Mouse (Mus musculus) liver, postnatal 0 days (tissue): Measurements from ENCODE around the gene Pxdn. TPM values are rescaled to one million over a fixed set of nuclear protein-coding genes. Genes with fewer than 3 reads are reported as not detected.

Experiments used
- ATAC-seq: fragments of 200-750 bp; cut with Nextera tagmentation; 2 replicates; pipeline ENCODE4 v1.8.0; 2017; ENCODE audit warnings: mild to moderate bottlenecking, moderate library complexity
- DNase-seq: peaks from one replicate; pipeline ENCODE4 v3.0.0-alpha.2; 2016
- H3K27ac ChIP-seq: fragments of 300-500 bp; sonication (generic); 2 replicates; pipeline ENCODE4 v1.5.1; 2014; ENCODE audit warnings: antibody characterized with exemption, moderate library complexity, mild to moderate bottlenecking, low read depth
- H3K27me3 ChIP-seq: fragments of 300-500 bp; sonication (generic); 2 replicates; pipeline ENCODE4 v1.6.1; 2014; ENCODE audit warnings: low read length, control low read depth, mixed read lengths; ENCODE audit not compliant: insufficient read depth
- H3K36me3 ChIP-seq: fragments of 300-500 bp; sonication (generic); replicated peaks from 2 replicates; pipeline ENCODE4 v1.6.1; 2014; ENCODE audit warnings: mild to moderate bottlenecking, control low read depth, low read length, moderate library complexity, mixed read lengths; ENCODE audit not compliant: insufficient read depth
- H3K4me1 ChIP-seq: fragments of 300-500 bp; sonication (generic); 2 replicates; pipeline ENCODE4 v1.6.1; 2014; ENCODE audit warnings: antibody characterized with exemption, mild to moderate bottlenecking, control low read depth; ENCODE audit not compliant: insufficient read depth
- H3K4me2 ChIP-seq: fragments of 300-500 bp; sonication (generic); 2 replicates; pipeline ENCODE4 v1.6.1; 2014; ENCODE audit warnings: low read depth, mild to moderate bottlenecking, low read length, moderate library complexity, mixed read lengths
- H3K4me3 ChIP-seq: fragments of 300-500 bp; sonication (generic); 2 replicates; pipeline ENCODE4 v1.5.1; 2014; ENCODE audit warnings: low read depth, low read length
- H3K9ac ChIP-seq: fragments of 300-500 bp; sonication (generic); replicated peaks from 2 replicates; pipeline ENCODE4 v1.6.1; 2014; ENCODE audit warnings: mild to moderate bottlenecking, moderate library complexity
- H3K9me3 ChIP-seq: fragments of 300-500 bp; sonication (generic); 2 replicates; pipeline ENCODE4 v1.6.1; 2016; ENCODE audit warnings: mild to moderate bottlenecking, control low read depth, low read length, mixed read lengths
- CTCF ChIP-seq: sonication (generic); IDR thresholded peaks from 2 replicates; pipeline ENCODE4 v1.5.1; 2016; ENCODE audit warnings: antibody characterized with exemption, low read depth
- EP300 ChIP-seq: IDR thresholded peaks from 2 replicates; pipeline ENCODE4 v1.6.1; 2016; ENCODE audit warnings: antibody characterized with exemption, low read depth, mild to moderate bottlenecking
- WGBS: fragments of 180-500 bp; shearing (Covaris S2); extraction: QIAGEN DNeasy Blood & Tissue Kit; methylation state at CpG from one replicate; pipeline ENCODE4 v1.1.7; 2014; ENCODE audit not compliant: insufficient replicate concordance; 5-methylcytosine and 5-hydroxymethylcytosine counted together
- polyA plus RNA-seq: library from polyadenylated mRNA; unstranded; fragments of >200 nt; fragmentation: Nextera tagmentation; extraction: Ambion mirVana; gene quantifications from 2 replicates; pipeline ENCODE4 v1.2.1, GENCODE M21; 2015

Gene Pxdn
- polyA plus RNA-seq, 1 experiment from 2014 or later = 4.9 TPM

DNA sequence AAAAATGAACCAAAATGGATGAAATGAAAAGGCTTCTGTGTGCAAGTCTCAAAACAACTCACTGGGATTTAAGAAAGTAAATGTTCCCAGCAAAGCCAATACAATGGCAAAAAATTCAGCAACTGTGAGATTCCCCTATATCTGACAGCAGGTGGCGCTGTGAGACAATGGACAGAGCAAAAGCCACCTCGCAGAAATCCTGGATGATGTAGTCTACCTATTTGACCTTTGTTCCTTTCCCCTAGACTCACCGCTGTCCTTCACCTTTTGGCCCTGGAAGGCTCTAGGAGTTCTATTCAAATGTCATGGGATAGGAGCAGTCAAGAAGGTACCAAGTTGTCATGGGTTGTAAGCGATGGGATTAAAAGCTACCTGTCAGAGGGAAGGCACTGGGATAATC, 112.8 kb downstream of the Pxdn start:
- Histone ChIP-seq H3K27me3 (no peaks in the 10 kb centered on the region), H3K9ac (no peak overlapping the region), H3K9me3 (no peaks in the 10 kb centered on the region), H3K4me3 (no peak overlapping the region), H3K4me1 (no peaks in the 10 kb centered on the region), H3K36me3 (no peaks in the 10 kb centered on the region), H3K4me2 (no peak overlapping the region), H3K27ac (no peak overlapping the region)
- DNase-seq (peak; percentile 46), ATAC-seq (no peak)
- TF ChIP-seq CTCF (peak; percentile 76), EP300 (no peak)
- WGBS = 22% methylated on average over 4 of the region's 4 CpGs

DNA sequence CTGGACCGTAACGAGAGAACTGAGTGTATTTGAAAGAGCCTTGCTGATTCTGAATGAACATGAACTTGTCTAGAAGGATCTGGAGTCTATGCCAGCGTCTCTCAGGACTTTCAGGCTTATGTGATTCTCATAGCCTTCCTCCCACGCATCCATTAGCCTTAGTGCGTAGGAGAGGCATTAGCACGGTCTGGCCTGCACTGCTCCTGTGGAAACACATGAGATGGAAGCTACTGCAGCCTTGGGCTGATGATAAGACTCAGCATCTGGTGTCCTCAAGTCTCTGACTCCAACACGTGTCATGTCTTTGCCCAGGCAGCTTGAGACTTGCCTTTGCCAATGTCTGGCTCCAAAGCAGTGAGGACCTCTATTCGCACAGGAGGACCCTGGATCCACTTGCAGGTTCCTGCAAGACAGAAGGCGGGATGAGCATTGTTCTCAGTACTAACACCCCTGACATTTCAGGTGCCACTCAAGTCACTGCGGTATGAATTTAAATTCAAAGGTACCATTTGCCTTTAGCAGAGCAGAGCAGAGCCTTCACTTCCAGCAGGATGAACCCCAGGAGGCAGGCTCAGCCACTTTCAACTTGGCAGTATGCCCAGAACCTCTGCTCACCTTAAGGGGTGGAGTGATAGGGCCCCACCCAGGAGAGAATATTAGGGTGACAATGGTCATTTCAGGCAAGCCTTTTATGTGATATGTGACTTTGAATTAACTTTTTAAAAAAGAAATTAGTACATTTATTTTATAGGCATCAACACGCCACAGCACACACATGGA, 117.5 kb downstream of the Pxdn start:
- DNase-seq = no peak
- TF ChIP-seq EP300 (no peak), CTCF (no peak)
- Histone ChIP-seq H3K4me2 (no peak overlapping the region), H3K27me3 (no peaks in the 10 kb centered on the region), H3K9ac (no peak overlapping the region), H3K36me3 (no peaks in the 10 kb centered on the region), H3K4me3 (no peak overlapping the region), H3K27ac (no peak overlapping the region), H3K9me3 (no peaks in the 10 kb centered on the region), H3K4me1 (no peaks in the 10 kb centered on the region)
- ATAC-seq = no peak
- 75% methylated on average over 11 of the region's 11 CpGs for WGBS

DNA sequence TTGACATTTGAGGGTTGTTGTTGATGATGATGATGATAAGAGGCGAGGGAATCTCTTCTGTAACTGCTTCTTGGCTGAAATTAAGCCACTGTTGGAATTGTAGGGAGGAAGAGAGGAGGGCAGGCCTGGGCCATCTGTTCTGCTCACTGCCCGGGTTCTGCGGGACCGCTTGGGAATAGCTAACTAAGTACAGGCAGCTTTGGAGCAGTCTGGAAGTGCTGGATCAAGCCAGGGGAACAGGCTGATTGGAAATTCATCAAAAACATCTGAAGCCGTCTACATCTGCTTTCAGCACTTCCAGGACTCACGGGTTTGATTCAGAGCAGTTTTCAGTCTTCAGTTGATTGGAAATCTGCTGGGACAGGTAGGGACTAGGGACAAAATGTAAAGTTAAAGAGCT, 120.6 kb downstream of the Pxdn start:
- Histone ChIP-seq H3K27ac (no peak overlapping the region), H3K9ac (no peak overlapping the region), H3K36me3 (no peaks in the 10 kb centered on the region), H3K27me3 (no peaks in the 10 kb centered on the region), H3K4me1 (no peaks in the 10 kb centered on the region), H3K4me3 (no peak overlapping the region), H3K9me3 (no peaks in the 10 kb centered on the region), H3K4me2 (no peak overlapping the region)
- ATAC-seq (no peak), DNase-seq (no peak)
- TF ChIP-seq EP300 (no peak), CTCF (no peak)
- 61% methylated on average over 6 of the region's 6 CpGs for WGBS

GRCm38 (mm10) chr12:30061503-30062117, 124.2 kb downstream of the Pxdn start:
- no peak overlapping the region for H3K27ac ChIP-seq
- TF ChIP-seq CTCF (no peak), EP300 (no peak)
- no peak for DNase-seq
- H3K9ac ChIP-seq = no peak overlapping the region
- ATAC-seq = no peak
- no peak overlapping the region for H3K4me3 ChIP-seq
- no peak overlapping the region for H3K4me2 ChIP-seq
- WGBS = 27% methylated on average over 1 of the region's 1 CpGs
- no peaks in the 10 kb centered on the region for H3K4me1 ChIP-seq
- H3K27me3 ChIP-seq = no peaks in the 10 kb centered on the region
- no peaks in the 10 kb centered on the region for H3K36me3 ChIP-seq
- no peaks in the 10 kb centered on the region for H3K9me3 ChIP-seq

GRCm38 (mm10) chr12:30062118-30062505, 124.7 kb downstream of the Pxdn start:
- no peak overlapping the region for H3K9ac ChIP-seq
- DNase-seq (no peak), ATAC-seq (no peak)
- 42% methylated on average over 6 of the region's 6 CpGs for WGBS
- no peak overlapping the region for H3K4me2 ChIP-seq
- H3K27ac ChIP-seq = no peak overlapping the region
- H3K27me3 ChIP-seq = no peaks in the 10 kb centered on the region
- H3K36me3 ChIP-seq = no peaks in the 10 kb centered on the region
- no peak overlapping the region for H3K4me3 ChIP-seq
- TF ChIP-seq CTCF (no peak), EP300 (no peak)
- H3K4me1 ChIP-seq = no peaks in the 10 kb centered on the region
- no peaks in the 10 kb centered on the region for H3K9me3 ChIP-seq

Other genes with a start within 250 kb of the Pxdn start
- not detected in 2 replicates for gene Tpo, start 195.0 kb downstream of the Pxdn start, polyA plus RNA-seq